Mouse (Mus musculus) testis, postnatal 10 days (tissue): ENCODE data around the gene Ppil4.
"Not testable (repeated sequence)": the region's sequence is repeated elsewhere in the genome, so short reads cannot be mapped to it uniquely, and the experiment has no call there.

Experiments used
- DNase-seq: peaks from one replicate; pipeline ENCODE4 v3.0.0; 2021; ENCODE audit warnings: low spot score

Ppil4 gene

DNA sequence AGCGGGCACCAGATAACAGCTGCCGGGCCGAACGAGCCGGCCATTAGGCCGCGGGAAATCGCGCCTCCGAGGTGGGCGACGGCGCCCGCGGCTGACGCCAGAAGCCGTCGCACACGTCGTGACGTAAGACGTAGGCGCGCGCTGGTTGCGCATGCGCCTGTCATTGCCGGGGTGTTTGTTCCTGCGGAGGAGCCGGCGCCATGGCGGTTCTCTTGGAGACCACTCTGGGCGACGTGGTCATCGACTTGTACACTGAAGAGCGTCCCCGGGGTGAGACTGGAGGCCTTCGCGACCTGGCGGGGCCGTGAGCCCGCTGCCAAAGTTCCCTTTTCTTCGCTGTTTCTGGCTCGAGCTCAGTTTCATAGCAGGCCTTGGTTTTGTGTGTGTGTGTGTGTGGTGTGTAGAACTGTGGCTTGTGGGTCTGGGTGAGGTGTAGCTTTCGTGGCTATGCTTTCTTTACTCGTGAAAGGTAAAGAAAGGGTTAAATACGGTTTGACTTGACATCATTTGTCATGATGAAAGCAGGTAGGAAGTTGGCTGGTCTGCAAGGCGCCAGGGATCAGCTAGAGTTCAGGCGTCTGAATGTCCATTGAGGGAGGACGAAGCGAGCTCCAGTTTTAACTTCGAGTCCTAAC, at the start of gene Ppil4, which contains the start of gene Ginm1:
TSS of gene Ppil4 (plus strand) at position 141 of the 635 bp plus-strand sequence.
TSS of gene Ginm1 (minus strand) at position 74 of the 635 bp plus-strand sequence.
- peak; percentile 95 for DNase-seq

DNA sequence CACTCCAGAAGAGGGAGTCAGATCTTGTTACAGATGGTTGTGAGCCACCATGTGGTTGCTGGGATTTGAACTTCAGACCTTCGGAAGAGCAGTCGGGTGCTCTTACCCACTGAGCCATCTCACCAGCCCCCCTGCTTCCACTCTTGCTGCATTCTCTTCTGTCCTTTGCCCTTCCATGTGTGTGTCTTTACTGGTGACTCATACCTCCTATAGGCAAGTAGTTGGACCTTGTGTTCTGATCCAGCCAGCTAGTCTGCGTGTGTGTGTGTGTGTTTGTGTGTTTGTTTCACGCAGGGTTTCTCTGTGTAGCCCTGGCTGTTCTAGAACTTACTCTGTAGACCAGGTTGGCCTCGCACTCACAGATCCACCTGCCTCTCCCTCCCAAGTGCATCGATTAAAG, 47.2 kb upstream of the Ppil4 start:
- not testable (repeated sequence) for DNase-seq

DNA sequence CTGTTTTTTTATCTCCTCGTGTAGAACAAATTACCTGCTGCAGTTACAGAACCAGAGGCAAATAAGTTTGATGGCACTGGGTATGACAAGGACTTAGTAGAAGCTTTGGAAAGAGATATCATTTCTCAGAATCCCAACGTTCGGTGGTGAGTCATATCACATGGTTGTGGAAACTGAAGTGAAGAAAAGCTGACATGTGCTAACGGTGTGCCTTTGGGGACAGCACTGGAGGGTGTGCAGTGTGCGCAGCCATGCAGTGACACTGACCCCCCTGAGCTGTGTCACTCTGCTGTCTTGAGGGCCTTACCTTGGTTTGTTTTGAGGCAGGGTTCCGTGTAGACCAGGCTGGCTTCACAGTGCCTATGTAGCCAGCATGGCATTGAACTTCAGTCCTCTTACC, 43.9 kb upstream of the Ppil4 start:
- DNase-seq: no peak

DNA sequence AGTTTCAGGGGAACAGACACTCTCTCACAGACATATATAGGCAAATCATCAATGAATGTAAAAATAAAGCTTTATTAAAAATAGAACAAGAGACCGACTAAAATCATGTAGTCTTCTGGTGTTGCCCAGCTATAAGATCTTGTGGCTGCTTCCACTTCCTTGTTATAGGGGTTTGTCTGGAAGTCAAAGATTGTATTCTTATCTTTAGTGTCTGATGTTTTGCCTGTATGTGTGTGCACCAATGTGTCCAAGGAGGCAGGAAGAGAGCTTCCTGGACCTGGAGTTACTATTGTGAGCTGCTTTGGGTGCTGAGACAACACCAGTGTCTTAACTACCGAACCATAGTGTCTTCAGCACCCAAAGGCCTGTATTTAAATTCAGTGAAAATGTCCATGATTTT, 35.1 kb upstream of the Ppil4 start:
- no peak for DNase-seq

DNA sequence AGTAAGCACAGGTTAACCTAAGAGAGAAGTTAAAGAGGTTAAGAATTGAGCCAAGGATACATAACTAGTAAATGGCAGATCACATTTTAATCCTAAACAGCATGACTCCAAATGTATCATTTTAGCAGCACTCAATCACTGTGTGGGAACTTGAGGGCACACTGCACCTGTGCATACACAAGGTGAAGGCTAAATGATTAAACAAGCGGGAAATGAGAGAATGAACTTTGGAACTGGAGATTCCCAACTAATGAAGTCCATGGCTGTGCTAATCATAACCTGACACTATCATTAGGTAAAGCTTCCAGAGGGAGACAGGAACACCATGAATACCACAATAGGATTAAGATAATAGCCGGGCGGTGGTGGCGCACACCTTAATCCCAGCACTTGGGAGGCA, 20.3 kb upstream of the Ppil4 start:
- no peak for DNase-seq

- no peak for DNase-seq
Observed at GRCm38 (mm10) chr10:7772769-7773168, 19.9 kb upstream of the Ppil4 start.

- DNase-seq: no peak
Observed at GRCm38 (mm10) chr10:7775421-7775820, 17.3 kb upstream of the Ppil4 start.

- no peak for DNase-seq
Observed at GRCm38 (mm10) chr10:7778361-7778760, 14.3 kb upstream of the Ppil4 start.

- DNase-seq: no peak
Observed at GRCm38 (mm10) chr10:7779751-7780237, 12.9 kb upstream of the Ppil4 start.

DNA sequence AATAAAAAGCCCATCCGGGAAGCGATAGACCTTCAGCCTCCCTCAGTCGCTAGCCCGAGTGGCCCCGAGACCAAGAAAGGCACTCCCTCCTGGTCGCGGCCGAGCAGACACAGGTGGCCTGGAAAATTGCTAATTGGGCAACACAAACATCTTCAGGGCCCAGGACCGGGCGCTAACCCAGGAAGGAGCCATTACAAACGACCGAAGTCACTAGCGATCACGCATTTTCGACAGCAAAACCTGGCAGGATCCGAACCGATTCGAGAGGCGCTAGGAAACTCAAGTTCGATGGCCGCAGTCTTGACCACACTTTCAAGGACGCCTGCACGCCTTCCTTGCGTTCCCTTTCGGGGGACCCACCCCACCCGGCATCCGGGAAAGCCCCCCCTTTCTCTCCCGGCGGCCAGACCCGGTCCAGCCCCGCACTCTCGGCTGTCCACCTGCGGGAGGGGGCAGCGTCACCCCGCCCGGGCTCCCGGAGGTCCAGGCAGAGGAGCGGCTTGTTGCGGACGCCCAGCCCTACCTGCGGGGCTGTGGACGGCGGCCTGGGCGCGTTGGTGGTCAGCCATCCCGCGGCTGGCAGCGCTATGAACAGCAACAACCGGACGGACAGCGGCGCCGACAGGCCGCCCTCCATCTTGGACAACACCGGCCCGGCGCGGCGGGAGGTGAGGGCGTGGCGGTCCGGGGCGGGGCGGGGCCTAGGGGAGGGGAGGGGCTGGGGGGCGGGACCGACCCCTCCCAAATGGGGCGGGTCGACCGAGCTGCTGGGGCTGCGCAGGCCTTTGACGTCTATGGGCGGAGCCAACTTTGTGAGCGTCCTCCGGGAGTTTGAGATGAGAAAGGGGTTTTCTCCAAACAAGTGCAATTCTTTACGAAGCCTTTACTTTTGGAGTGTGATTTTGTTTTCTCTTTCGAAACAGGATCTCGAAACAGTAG, 12.2 kb upstream of the Ppil4 start:
- DNase-seq: peak; percentile 94

GRCm38 (mm10) chr10:7781214-7781613, 11.5 kb upstream of the Ppil4 start:
- DNase-seq: no peak

GRCm38 (mm10) chr10:7787319-7787718, 5.4 kb upstream of the Ppil4 start:
- DNase-seq: no peak

DNA sequence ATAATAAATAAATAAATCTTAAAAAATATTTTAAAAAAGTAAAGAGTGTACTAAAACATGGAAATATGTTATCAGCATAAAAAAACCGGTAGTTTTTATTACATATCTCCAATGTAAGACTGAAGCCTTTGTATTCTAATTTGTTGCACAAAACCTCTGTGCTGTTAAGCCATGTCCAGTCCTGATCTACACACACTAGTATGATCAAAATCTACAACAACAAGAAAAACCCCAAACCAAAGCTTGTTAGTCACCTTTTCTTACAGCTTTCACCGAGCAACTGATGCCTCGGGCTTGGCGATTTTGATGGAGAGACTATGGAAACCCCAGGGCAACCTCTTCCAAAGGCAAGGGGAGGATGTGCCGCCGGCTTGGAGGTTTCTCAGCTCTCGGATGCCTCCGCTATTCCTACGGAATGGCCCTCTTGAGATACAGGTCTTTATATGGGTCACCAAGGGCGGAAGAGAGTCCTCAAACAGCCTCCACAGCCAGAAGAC, 389 bp upstream of the Ppil4 start:
- no peak for DNase-seq

- no peak for DNase-seq
Observed at GRCm38 (mm10) chr10:7801258-7801657, 8.6 kb downstream of the Ppil4 start.

DNA sequence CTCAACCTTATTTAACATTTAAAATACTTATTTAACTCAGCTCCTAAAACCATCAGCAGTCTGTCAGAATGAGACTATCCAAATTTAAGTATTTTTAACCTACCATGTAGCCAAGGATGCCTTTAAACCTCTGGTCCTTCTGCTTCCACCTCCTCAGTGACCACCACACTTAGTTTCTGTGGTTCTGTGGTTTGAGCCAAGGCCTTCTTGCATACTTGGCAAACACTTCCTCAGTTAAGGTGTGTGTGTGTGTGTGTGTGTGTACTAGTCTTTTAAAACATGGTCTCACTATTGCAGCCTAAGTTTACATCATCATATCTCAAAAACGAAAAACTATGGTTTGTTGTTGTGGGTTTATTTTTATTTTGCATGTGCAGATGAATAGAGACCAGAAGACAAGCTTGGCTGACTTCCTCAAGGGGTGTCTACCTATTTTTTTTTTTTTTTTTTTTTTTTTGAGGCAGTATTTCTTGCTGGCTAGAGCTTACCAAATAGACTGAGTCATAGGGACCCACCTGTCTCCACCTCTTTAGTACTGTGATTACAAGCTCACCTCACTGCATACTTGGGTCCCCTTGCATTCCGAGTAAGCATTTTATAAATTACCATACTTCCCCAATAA, 9.9 kb downstream of the Ppil4 start:
- DNase-seq: no peak

GRCm38 (mm10) chr10:7809937-7810336, 17.2 kb downstream of the Ppil4 start:
- DNase-seq: no peak

- no peak for DNase-seq
Observed at GRCm38 (mm10) chr10:7816476-7816875, 23.8 kb downstream of the Ppil4 start.

GRCm38 (mm10) chr10:7818676-7819075, 26.0 kb downstream of the Ppil4 start:
- no peak for DNase-seq

DNA sequence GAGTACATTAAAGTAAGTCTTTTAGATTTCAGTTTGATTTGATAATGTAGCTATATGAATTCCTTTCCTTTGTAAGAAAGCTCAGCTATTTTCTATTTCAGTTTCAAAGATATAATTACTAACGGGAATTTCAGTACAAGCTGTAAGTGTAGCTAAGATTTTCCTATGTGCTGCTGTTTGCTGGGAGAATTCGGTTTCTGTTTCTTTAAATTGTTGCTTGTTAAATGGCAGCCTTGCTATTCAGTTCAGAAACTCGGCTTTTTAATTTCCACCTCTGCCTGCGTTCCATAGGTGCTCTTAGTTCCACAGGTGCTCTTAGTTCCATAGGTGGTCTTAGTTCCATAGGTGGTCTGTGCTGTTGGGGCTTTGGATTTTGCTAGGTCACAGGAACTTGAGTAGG, 26.5 kb downstream of the Ppil4 start:
- DNase-seq: no peak

DNA sequence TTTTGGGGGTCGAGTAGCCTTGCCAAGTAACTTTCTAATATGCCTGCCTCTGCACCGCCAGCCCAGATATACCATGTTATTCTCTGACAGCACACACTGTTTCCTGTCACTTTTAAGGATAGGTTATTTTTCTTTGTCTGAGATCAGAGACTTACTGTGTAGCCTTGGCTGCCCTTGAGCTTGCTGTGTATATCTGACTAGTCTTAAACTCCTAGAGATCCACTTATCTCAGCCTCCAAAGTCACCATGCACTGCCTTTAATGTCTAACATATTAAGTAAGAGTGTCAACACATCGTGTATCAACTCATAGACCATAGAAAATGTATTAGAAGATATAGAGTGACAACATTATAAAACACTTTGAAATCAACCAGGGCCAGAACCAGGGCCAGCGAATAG, 26.9 kb downstream of the Ppil4 start:
- no peak for DNase-seq

DNA sequence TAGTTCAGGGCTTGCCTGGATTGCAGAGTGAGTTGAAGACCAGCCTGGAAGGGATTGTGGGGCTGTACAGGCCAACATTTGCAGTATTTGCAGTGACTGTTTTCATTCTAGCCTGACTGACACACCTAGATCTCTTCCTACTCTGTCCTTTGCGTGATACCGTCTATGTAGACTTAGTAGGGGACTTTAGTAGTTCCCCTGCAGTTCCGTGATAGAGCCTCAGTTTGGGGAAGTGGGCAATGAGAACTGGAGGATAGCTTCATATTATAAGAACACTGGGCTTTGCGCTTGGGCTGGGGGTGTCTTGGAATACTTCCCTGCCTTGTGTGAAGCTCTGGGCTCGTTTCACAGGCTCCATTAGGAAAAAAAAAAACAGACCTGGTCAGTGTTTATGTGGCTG, 27.5 kb downstream of the Ppil4 start:
- no peak for DNase-seq

DNA sequence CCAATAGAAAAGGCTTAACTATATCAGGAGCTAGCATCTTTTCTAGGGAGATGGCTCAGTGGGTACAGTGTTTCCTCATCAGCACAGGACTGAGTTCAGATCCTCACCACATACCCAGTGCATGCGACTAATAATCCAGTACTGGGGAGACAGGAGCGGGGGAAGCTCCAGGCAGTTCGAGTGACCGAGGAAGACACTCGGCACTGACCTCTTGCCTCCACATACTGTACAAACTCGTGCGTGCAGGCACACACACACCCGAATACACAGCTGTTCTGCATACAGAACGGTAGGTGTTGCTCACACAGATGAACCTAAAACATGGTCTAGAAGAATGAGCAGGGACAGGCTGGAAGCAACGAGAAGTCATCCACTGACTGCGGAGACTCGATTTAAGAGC, 29.3 kb downstream of the Ppil4 start:
- no peak for DNase-seq
